ENCODE assay signal across 8 mouse cellular contexts in genomic region chr6:129229774-129230578, GRCm38 (mm10). TPM values are rescaled to one million over a fixed set of nuclear protein-coding genes. Genes with fewer than 3 reads are reported as not detected.
DNase-seq lines count a peak whose midpoint lies in the region; ATAC-seq and TF ChIP-seq lines count a peak whose summit lies in the region.

No protein-coding gene starts in this region.

- H3K4me1 ChIP-seq in intestine, postnatal 0 days (replicated peaks; ENCODE audit: control insufficient read depth, insufficient read depth, low read length): peaks cover 10% of the 10 kb centered on the region; the same call in 1 of the 2 replicates
- H3K4me1 ChIP-seq in lung, postnatal 0 days (ENCODE audit: insufficient read depth, low read depth, low read length): peaks cover 21% of the 10 kb centered on the region; the same call in 1 of the 2 replicates

- H3K27me3 ChIP-seq in intestine, postnatal 0 days (replicated peaks; ENCODE audit: control insufficient read depth, insufficient read depth, low read length): no peaks in the 10 kb centered on the region
- H3K27me3 ChIP-seq in lung, postnatal 0 days (replicated peaks; ENCODE audit: insufficient read depth, low read length): no peaks in the 10 kb centered on the region

- H3K4me3 ChIP-seq in intestine, postnatal 0 days (ENCODE audit: low read depth, low read length): no peak overlapping the region
- H3K4me3 ChIP-seq in lung, postnatal 0 days (ENCODE audit: low read depth, low read length): no peak overlapping the region

- TF ChIP-seq EP300 in lung, postnatal 0 days (IDR thresholded peaks at IDR 0.05): peak; percentile 98

- no peak overlapping the region for H3K9ac ChIP-seq in intestine, postnatal 0 days (ENCODE audit: low read depth, low read length)
- no peak overlapping the region for H3K9ac ChIP-seq in lung, postnatal 0 days (replicated peaks; ENCODE audit: low read depth)

- WGBS in intestine, postnatal 0 days: 34% methylated on average over 3 of the region's 3 CpGs
- WGBS in lung, postnatal 0 days: 23% methylated on average over 3 of the region's 3 CpGs

- DNase-seq in 3T3-L1 (ENCODE audit: low read depth, low spot score): peak; percentile 99
- DNase-seq in A20 (ENCODE audit: low read depth, low spot score): peak; percentile 44
- DNase-seq in gastrocnemius, adult 18-20 months (ENCODE audit: low spot score): peak; percentile 88
- peak; percentile 95 for DNase-seq in lung, postnatal 0 days (ENCODE audit: low spot score)
- no peak for DNase-seq in cerebellum, adult 9-10 months
- no peak for DNase-seq in right cerebral cortex, postnatal 14 days

- ATAC-seq in intestine, postnatal 0 days: peak; percentile 58
- peak; percentile 83 for ATAC-seq in lung, postnatal 0 days
- ATAC-seq in erythroid progenitor cell, adult 5-6 weeks (replicated peaks; ENCODE audit: low FRiP score, poor library complexity, severe bottlenecking): no peak

- H3K4me2 ChIP-seq in intestine, postnatal 0 days (replicated peaks; ENCODE audit: low read depth): no peak overlapping the region
- no peak overlapping the region for H3K4me2 ChIP-seq in lung, postnatal 0 days (replicated peaks; ENCODE audit: low read depth, low read length)

- peaks cover 6% of the 10 kb centered on the region for H3K36me3 ChIP-seq in intestine, postnatal 0 days (ENCODE audit: control insufficient read depth, insufficient read depth)
- no peaks in the 10 kb centered on the region for H3K36me3 ChIP-seq in lung, postnatal 0 days (ENCODE audit: insufficient read depth, low read length)

- TF ChIP-seq CTCF in intestine, postnatal 0 days (IDR thresholded peaks at IDR 0.05; ENCODE audit: low read depth): no peak
- no peak for TF ChIP-seq CTCF in lung, postnatal 0 days (IDR thresholded peaks at IDR 0.05)

- H3K9me3 ChIP-seq in intestine, postnatal 0 days (ENCODE audit: control insufficient read depth): no peaks in the 10 kb centered on the region
- no peaks in the 10 kb centered on the region for H3K9me3 ChIP-seq in lung, postnatal 0 days (ENCODE audit: low read length)

- peak overlapping the region; percentile 91 for H3K27ac ChIP-seq in intestine, postnatal 0 days (ENCODE audit: low read depth, low read length)
- peak overlapping the region; percentile 89 for H3K27ac ChIP-seq in lung, postnatal 0 days (ENCODE audit: low read length)

RNA-seq across cellular contexts. Expression of gene Cd69, which starts 45.3 kb away (rescaled TPM):
- under 1 TPM in 1 of 2 experiments, not detected in 1; 0.12 TPM for total RNA-seq in gastrocnemius, adult 18-20 months (2021)
- polyA plus RNA-seq in intestine, postnatal 0 days (2015; fragmentation: Nextera tagmentation; extraction: Ambion mirVana): 0.12 and 0.16 TPM in 2 replicates
- polyA plus RNA-seq in lung, postnatal 0 days (2015; fragmentation: Nextera tagmentation; extraction: Ambion mirVana): 0.39 and 0.48 TPM in 2 replicates
- total RNA-seq in erythroid progenitor cell, adult 5-6 weeks (2015; ENCODE audit: low replicate concordance): 24.3 and 26.3 TPM in 2 replicates
- total RNA-seq in erythroid progenitor cell, adult 5-6 weeks (2017; ENCODE audit: low replicate concordance): 10.1 and 13.2 TPM in 2 replicates

RNA-seq across cellular contexts. Expression of gene Clec2d, which starts 49.6 kb away (rescaled TPM):
- 10 to 100 TPM; 54.9 to 94.0 TPM for total RNA-seq in gastrocnemius, adult 18-20 months (2021)
- polyA plus RNA-seq in intestine, postnatal 0 days (2015; fragmentation: Nextera tagmentation; extraction: Ambion mirVana): 1.1 and 1.4 TPM in 2 replicates
- 4.5 and 5.1 TPM in 2 replicates for polyA plus RNA-seq in lung, postnatal 0 days (2015; fragmentation: Nextera tagmentation; extraction: Ambion mirVana)
- total RNA-seq in erythroid progenitor cell, adult 5-6 weeks (2015; ENCODE audit: low replicate concordance): 2.5 and 14.3 TPM in 2 replicates
- 31.2 and 44.5 TPM in 2 replicates for total RNA-seq in erythroid progenitor cell, adult 5-6 weeks (2017; ENCODE audit: low replicate concordance)

Comparison
In these comparisons a context has a peak if more than half of its experiments do, and no peak if none do; other contexts are left out.
1. DNase-seq: peak in 3T3-L1 (single experiment), A20 (single experiment), gastrocnemius, adult 18-20 months (single experiment) and lung, postnatal 0 days (single experiment); none in cerebellum, adult 9-10 months (single experiment) and right cerebral cortex, postnatal 14 days (single experiment).
2. RNA of gene Cd69, which starts 45.3 kb away (total RNA-seq): 10.1 to 26.3 TPM in erythroid progenitor cell, adult 5-6 weeks; 0.12 TPM in gastrocnemius, adult 18-20 months; every median in the first group is over 4 times any median in the second.